Mouse (Mus musculus) left cerebral cortex, adult 11 months (tissue): ENCODE data around the gene Adam11.
A peak's percentile ranks its signal among the peaks of the same experiment; 100 is the strongest.
"Not testable (repeated sequence)": the region's sequence is repeated elsewhere in the genome, so short reads cannot be mapped to it uniquely, and the experiment has no call there.

Experiments used
- DNase-seq: peaks from one replicate; pipeline ENCODE4 v3.0.0; 2022; ENCODE audit warnings: low spot score

Gene Adam11

DNA sequence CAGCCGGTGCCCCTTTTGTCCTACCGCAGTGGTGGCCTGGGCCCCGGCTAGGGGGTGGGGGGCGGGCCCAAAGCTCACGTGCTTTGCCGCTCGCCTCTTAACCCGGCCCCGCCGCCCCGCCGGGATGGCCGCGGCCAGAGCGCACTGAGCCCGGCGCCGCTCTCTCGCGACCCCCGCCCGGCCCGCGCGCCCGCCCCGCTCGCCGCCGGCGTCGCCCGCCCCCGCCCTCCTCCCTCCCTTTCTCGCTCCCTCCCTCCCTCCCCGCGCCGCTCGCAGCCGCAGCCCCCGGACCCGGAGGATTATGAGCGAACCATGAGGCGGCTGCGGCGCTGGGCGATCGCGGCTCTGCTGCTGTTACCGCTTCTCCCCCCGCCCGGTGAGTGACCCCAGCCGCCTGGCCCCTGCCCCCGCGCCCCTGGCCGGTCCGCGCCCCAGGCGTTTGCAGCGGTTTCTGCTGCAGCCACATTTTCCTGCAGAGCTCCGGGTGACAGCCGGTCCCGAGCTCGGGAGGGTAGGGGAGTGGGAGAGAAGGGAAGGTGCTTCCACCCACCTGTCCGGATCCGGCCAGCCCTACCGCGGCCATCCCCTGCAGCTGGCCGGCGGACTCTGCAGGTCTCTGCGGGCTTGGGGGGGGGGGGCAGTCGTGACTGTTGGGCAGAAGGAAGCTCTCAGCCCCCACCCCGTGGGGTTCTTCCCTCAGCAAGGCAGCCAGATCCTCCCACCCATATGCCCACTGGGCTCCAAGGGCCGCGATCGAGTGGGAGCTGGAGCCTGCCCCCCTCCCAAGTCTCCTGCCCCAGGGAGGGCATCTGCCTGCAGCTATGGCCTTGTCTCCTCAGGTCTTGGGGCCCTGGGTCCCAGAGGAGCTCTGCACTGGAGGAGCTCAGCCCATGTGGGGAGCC is at the start of gene Adam11:
Gene Adam11, plus strand, starts transcription at position 131 of the 902 bp plus-strand sequence.
- no peak for DNase-seq

- DNase-seq, result no peak
Observed at GRCm38 (mm10) chr11:102712411-102712810, 48.8 kb upstream of the Adam11 start.

DNA sequence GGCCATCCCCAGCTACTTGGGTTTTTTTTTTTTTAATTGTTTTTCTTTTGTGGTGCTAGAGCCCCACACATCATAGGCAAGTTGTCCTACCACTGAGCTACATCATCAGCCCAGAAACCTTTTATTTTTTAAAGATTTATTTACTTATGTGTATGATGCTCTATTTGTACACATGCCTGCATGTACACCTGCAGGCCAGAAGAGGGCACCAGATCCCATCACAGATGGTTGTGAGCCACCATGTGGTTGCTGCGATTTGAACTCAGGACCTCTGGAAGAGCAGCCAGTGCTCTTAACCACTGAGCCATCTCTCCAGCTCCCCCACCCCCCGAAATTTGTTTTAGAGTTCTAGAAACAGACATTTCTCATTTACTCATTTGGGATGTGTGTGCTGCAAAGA is 46.7 kb upstream of the Adam11 start:
- not testable (repeated sequence) for DNase-seq

DNA sequence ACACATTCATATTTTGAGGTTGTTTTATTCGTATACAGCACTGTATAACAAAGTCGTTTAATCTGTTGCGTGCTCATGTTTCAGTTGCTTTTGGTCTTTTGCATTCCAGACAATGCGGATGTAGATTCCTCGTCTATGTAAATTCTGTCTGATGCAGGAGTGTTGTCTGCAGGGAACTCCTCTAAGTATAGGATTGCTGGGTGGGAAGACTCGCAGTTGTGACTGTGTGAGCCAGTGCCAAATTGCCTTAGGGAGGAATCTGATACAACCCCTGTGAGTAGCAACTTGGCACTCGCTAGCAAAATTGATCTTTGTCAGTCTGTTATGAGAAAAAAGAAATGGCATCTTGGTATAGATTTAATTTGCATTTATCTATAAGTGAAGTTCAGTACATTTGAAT is 45.1 kb upstream of the Adam11 start:
- no peak for DNase-seq

DNA sequence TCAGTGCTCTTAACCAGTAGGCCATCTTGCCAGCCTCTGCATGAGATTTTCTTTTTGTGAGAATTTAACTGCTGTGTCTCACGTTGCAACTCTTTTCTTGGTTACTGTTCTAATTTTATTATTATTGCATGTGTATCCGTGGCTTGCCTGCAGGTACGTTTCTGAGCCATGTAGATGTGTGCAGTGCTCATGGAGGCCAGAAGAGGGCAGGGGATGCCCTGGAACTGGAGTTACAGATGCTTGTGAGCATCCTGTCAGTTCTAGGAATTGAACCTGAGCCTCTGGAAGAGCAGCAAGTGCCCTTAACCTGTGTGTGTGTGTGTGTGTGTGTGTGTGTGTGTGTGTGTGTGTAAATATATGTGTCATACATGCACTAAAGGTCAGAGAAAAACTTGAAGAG is 35.7 kb upstream of the Adam11 start:
- no peak for DNase-seq

GRCm38 (mm10) chr11:102728614-102729013 is 32.6 kb upstream of the Adam11 start:
- DNase-seq, result peak; percentile 25

GRCm38 (mm10) chr11:102729835-102730234 is 31.4 kb upstream of the Adam11 start:
- DNase-seq, result no peak

DNA sequence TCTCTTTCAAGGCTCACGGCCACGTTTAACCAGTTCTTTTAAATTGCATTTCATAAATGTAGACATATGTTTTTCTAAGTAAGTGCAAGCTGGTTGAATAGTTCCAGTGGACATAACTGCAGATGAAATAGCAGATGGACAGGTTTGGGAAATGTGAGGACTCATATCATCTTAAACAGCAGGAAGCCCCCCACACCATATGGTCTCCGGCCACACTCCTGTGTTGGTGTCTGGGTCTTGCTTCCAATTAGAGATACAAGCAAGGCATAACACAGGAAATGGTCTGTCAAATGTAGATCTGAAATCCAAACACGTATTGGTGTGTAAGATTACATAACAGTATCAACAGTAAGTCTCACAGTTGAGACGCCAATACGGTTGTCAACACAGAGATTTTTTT is 29.9 kb upstream of the Adam11 start:
- no peak for DNase-seq

- no peak for DNase-seq
Observed at GRCm38 (mm10) chr11:102733146-102733545, 28.1 kb upstream of the Adam11 start.

DNA sequence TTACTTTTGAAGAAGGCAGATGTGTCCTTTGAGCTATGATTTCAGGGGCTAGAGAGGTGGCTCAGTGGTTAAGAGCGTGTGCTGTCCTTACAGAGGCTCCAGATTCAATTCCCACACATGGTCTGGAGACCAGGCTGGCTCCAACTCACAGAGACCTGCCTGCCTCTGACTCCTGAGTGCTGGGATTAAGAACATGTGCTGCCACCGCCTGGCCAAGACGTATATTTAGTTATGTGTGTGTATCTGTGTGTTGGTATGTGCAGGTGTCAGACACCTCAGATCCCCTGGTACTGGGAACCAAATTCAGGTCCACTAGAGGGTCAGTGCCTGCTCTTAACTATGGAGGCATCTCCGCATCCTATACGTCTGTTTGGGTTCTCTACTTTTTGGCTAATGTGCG is 26.3 kb upstream of the Adam11 start:
- DNase-seq, result no peak

- no peak for DNase-seq
Observed at GRCm38 (mm10) chr11:102738046-102738445, 23.2 kb upstream of the Adam11 start.

GRCm38 (mm10) chr11:102739278-102739966 is 21.8 kb upstream of the Adam11 start:
- DNase-seq, result peak; percentile 52

DNA sequence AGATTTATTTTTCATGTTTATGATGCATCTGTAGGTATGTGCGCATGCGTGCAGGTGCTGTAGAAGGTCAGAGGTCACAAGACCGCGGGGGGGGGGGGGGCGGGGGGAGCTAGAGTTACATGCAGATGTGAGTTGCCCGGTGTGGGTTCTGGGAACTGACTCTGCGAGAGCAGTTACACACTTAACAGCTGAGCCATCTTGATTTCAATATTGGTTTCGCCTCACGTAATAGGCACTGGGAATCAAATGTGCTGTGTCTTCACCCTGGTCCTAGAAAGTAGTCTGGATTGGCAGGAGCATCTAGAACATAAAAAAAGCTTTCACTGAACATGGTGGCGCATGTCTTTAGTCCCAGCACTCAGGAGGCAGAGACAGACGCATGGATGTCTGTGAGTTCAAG is 20.6 kb upstream of the Adam11 start:
- no peak for DNase-seq

- DNase-seq, result no peak
Observed at GRCm38 (mm10) chr11:102741129-102741950, 19.9 kb upstream of the Adam11 start.

DNA sequence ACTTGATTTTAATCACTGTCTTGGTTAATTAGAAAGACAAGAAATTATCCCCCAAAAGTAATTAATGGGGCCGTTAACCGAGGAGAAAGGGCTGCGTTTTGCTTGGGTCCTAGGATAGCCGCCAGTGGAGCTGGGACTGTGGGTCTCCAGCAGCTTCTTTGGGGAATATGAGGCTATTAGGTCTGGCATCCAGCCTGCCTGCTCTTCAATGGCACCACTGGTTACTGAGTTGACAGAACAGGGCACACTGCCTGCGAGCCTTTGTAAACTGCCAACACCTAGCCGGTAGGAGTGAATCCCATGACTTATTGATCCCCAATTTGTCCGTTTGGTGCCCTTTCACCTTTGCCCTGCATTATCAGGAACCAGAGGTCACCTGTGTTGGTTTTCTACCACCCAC is 19.2 kb upstream of the Adam11 start:
- no peak for DNase-seq

DNA sequence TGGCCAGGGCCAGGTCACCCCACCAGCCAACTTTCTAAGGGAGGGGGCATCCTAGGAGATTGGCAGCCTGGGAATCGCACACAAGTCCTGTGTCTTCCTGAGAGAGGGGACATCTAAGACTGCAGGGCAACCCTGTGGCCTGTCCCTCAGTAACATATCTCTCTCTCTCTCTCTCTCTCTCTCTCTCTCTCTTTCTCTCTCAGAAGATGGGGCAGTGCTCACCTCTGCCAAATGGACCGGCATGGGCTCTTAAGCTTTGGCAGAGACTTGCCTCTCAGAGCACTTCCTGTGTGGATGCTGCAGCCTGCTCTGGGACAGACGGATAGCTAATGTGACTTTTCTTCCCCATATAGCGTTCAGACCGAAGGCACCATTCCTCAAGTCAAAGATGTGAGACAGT is 18.4 kb upstream of the Adam11 start:
- DNase-seq, result no peak

DNA sequence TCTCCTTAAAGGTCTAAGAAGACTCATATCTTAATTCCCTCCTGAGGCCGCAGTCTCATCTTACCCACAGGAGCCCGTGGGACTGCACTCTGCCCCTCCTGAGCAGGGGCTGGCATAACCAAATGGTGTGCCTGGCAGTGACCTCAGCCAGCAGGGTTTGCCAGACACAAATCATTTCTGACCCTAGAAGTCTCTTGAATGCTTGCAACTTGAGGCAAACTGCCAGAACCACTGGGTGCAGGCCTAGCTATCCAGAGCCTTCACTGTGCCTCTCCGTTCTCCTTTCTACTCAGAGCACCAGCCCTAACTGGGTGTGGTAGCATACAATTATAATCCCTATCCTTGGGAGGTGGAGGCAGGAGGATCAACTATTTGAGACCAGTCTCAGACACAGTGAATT is 16.5 kb upstream of the Adam11 start:
- no peak for DNase-seq

GRCm38 (mm10) chr11:102747866-102748265 is 13.4 kb upstream of the Adam11 start:
- DNase-seq, result no peak

DNA sequence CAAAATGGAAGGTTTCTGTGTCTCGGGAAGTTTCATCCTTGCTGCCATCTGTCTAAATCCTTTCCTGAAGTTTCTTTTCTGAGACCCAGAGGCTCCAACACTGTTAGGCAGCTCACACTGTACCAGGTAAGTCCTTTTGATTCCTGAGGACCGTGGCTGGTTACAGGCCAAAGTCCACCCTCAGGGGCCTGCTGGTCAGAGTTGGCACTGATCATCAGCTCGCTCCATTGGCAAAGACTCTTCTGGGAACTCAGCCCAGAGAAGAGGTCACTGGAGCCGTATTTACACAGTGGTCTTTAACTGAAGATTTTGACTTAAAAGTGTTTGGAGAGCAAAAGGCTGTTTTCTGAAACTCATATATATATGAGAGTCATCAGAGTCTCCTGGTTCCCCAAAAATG is 12.9 kb upstream of the Adam11 start:
- no peak for DNase-seq

GRCm38 (mm10) chr11:102749712-102750111 is 11.5 kb upstream of the Adam11 start:
- no peak for DNase-seq

- DNase-seq, result no peak
Observed at GRCm38 (mm10) chr11:102752896-102753590, 8.2 kb upstream of the Adam11 start.
